Mouse (Mus musculus) kidney, postnatal 10 days (tissue): ENCODE measurements around the gene Angptl2.
A peak's percentile ranks its signal among the peaks of the same experiment; 100 is the strongest.
"Not testable (repeated sequence)": the region's sequence is repeated elsewhere in the genome, so short reads cannot be mapped to it uniquely, and the experiment has no call there.

Source experiments
- DNase-seq: peaks from one replicate; pipeline ENCODE4 v3.0.0; 2021; ENCODE audit warnings: mixed read lengths

The Angptl2 gene

DNA sequence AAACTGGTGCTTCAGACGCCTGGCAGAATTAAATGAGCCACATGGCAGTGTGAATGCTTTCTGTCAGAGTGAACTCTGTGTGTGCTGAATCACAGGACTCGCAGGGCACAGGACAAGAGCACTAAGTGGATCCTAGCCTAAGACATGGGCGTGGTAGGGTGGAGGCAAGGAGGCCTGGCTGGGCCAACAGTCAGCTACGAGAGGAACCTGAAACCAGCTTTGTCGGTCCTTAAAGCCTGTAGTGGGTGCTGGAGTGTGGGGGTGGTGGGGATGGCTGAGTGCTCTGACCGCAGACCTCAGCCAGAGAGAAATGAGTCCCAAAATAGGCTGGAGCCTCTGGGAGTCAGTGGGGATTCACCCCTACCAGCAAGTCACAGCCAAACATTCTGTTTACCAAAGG is 12.6 kb upstream of the Angptl2 start:
- DNase-seq = no peak

DNA sequence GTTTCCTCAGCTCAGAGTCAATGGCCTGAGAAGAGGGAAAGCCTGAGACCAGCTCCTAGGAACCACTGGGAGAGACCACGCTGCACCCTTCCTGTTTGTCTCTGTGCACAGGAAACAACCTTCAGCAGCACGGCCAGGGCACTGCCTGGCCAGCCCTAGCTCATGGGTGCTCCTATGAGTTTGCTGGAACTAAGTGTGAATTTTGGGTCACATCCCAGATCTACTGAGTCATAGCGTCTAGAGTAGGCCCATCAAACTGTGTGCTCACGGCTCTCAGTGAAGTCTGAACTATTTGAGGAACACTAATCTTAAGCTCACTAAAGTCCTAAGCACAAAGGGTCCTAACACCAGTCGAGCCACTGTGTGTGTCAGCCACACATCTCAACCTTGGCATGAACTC is 10.9 kb upstream of the Angptl2 start:
- DNase-seq = no peak

DNA sequence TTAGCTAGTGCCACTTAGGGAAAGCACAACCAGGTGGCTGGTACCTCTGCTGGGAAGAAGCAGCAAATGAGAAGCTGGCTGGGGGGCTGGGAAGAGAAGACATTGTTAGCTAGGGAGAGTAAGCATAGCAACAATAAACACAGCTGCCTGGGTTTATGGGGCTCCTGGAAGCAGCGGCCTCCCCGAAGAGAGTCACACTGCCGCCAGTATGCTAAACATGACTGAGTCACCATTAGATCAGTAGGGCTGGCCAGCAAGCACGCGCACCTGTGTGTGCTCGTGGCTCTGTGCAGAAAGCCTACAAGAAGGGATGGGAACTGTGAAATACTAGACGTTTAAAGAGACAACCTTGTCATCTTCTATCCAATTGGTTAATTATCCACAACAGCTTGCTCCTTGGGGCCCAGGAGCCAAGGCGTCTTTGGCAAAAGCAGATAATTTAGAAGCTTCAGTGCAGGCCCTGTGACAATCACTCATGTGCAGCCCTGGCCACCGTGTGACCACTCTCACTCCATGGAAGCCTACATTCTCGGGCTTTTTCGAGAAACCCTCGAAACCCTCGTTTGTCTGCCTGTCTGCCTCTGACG is 9.8 kb upstream of the Angptl2 start:
- no peak for DNase-seq

DNA sequence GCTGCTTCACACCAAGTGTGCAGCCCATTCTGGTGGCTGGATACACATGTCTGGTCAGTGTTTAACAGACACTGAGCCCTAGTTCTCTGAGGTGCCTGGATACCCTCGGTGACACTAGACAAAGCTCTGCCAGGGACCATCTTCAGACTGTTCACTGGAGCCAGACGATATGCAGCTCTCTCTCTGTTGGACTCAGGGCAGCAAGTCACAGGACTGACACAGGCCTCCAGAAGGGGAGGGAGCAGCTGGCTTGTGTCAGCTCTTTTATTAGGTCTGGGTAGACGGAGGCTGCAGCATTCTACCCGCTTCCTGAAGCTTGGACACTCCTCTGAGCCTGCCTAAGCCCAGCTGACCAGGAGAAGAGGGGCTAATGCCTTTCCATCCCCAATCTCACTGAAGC is 8.8 kb upstream of the Angptl2 start:
- DNase-seq = peak; percentile 89

DNA sequence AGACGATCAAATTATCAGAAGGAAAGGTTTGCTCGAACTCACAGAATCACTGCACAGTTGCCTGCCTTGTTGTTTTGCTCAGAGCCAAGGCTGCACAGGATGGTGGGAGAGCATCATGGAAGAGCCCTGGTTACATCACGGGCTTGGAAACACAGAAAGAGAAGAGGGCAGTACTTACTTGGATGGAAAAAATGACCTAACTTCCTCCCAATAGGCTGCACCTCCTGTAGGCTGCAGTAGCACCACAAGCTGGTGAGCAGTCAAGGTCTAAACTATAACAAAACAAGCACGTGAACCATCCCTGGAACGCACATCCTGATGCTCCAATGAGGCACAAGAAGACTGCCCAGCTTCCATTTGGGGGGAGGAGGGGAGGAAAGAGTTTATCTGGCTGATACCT is 7.7 kb upstream of the Angptl2 start:
- no peak for DNase-seq

DNA sequence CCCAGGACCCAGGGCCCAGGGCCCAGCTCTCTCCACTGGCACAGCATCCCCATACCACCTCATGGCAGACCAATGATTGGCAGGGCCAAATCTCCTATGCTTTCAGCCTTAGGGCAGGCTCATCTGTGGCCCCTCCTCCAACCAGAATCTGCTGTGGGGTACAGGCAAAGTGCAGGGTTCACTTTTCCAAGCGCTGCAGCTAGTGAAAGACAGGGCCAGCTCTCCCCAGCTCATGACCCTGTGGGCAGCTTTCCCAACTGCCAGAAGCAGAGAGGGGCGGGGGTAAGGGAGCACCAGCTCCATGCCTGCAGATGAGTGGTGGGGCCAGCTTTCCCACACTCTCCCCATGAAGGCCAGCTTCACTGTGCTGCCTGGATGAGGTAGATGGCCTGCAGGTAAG is 5.0 kb upstream of the Angptl2 start:
- peak; percentile 73 for DNase-seq

DNA sequence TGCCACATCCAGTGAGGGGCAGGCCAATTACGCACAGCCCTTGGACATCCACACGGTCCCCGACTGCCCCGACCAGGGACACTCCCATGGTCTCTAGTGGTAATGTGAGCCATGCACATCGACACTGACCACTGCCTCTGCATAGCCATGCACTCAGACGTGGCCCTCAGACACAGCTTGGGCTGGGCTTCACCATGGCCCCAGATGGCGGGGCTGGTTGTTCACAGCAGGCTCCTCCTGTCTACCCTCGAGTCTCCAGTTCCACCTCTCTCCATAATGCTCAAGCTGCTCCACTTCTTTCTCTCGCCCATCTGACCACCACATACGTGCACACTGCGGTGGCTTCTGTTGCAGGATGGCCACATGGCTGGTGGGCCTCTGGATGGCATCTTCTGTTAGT is 4.6 kb upstream of the Angptl2 start:
- DNase-seq = not testable (repeated sequence)

DNA sequence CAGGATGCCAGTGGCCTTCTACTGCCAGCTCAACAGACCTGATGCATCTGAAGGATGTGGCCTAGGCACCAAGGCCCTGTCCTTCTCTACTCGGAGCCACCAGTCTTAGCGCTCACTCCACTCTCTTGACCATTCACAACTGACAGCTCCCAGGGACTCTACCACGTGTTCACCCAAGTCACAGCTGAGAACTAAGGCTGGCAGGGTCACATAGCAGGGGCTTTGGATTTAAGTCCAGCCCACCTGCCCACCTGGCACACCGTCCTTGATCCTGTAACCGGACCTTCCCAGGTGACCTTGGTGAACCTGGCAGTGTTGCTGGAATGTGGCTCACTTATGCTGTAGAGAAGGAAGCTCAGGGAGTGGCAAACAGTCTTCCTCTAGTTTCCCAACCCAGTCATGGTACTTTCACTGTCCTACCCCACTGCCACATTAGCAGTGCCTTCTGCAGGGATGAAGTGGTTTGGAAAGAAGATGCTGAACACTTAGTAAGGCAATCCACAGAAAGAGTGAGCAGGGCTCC is 631 bp upstream of the Angptl2 start:
- DNase-seq = peak; percentile 45

DNA sequence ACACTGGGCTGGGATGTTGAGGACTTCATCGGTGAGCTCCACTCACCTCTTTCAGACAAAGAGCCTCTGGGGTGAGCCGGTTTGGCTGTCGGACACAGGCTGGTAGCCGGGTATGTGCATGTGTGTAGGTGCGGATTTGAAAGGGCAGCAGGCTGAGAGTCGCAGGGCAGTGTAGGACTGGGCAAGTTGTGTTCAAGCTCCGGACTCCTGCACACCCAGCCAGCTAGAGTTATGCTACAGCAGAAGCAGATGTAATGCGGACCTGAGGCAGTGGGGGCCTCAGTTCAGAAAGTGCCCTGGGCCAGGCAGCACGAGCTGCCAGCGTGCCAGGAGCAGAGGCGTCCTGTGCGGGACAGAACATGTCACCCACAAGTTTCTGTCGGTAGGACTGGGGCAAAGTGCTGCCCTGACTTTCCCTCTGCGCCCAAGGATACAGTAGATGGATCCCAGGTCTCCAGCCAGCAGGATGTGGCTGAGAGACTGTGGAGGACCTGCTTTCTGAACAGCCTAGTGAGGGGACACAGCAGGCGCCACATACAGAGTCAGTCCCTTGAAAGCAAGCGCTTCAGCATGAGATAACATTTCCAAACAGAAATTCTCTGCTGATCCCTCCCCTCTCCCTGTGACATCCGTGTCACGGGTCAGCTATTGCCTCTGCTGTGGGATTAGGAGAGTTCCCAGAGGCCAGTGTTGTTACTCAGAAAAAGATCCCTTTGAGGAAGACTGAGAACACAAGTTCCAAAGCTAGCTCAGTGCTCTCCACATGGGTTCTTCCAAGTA is 966 bp downstream of the Angptl2 start:
- DNase-seq = peak; percentile 45

DNA sequence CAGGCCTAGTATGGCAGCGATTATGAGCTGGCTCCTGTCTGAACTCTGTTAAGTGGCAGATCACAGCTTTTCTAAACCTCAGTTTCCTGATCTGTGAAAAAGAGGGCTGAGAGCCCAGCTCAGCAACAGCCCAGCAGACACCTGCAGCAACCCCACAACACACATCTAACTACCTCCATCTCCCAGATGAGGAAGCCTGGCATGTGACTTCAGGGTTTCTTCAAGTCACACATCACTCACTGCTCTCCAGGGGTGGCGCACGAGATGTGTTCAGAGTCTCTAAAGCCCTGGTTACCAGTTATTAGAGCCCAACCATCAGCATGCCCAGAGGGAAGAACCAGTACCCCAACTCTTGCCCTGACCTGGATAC is 1.5 kb downstream of the Angptl2 start:
- DNase-seq = no peak

DNA sequence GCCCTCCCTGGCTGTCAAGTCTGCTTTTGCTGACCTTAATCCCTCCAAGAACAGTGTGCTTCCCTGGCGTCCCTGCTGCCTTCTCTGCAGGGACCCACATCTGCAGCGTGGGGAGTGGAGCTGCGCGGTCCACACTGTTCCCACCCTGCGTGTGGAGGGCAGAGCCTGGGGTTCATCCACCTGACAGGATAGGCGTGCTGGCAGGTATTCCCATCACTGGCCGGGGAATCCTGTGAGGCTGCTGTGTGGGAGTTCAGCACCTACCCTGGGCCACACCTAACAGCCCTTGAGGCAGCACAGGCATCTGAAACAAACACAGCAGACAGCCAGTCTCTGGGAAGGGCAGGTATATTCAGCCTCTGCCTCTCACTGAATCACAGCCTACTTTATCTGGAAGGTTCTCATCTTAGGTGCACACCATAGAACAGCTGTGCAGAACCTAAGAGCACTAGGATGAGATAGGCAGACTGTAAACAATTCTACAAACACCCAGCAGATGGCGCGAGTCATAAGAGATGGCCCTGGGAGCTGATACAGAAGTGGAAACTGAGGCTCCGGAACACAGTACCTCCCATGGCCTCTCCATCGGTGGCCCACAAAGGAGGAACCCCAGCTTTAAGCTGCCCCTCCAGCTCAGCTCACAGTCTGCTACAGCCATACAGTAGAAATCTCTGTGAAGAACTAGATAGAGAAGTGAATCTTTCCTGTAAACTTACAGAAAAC is 3.2 kb downstream of the Angptl2 start:
- DNase-seq = peak; percentile 67

DNA sequence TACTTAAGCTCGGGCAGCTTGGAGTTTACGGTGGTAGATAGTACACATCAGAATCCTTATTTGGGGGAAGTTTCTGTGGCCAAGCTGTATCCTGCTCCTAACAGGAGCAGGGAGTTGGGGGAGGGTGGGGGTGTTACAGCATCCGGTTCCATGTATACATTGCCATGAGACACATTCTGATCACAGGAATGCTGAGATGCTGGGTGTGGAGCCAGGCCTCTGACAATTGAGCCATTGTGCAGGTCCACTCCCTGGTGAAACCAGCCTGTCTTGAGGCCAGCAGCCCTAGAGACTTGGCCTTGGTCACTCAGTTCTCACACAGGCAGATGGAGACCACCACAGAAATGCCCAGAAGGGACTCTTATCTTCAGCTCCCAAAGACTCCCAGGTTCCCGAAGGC is 3.8 kb downstream of the Angptl2 start:
- no peak for DNase-seq

DNA sequence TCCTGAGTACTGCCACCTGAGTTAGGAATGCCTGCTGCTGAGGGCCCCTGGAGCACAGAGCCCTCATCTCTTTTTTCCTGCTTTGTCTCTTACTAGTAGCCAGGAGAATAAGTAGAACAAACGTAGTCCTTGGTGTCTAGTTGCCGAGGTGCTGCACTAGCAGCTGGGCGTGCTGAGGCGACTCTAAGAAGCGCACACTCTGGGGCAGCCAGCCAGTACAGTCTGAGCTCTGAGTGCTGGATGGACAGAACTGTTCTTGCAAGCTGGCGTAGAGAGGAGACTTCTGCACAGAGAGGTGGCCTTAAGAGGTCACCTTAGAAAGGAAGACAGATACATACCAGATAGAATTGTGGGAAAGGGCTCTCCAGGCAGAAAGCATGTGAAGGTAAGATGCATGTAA is 4.4 kb downstream of the Angptl2 start:
- DNase-seq = peak; percentile 33

DNA sequence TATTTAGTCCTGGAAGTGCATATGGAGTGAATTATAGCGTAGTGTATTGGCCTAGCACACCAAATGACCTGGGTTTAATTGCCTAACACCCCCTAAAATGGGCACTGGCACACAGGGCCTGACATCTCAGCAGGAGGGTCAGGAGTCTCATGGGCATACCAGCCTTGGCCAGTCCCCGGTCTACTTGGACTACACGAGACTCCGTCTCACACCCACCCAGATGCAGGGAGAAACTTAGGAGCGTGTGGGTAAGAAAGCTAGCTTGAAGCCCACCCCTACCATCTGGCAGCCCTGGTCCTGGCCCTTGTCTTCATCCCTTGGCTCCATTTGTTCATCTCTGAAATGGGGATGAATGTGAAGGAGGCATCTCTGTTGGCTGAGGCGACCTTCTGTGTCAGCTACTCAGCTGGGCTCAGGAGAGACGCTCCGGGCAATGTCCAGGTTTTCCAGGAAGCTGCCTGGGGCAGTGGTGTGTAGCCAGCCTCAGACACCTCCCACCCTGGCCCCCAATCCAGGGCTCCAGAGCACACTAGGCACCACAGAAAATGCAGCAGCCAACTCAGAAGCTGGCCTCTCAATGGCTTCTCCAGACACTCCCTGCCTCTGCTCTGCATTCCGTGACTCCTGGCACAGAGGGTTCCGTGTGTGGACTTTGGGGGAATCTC is 4.9 kb downstream of the Angptl2 start:
- peak; percentile 67 for DNase-seq

DNA sequence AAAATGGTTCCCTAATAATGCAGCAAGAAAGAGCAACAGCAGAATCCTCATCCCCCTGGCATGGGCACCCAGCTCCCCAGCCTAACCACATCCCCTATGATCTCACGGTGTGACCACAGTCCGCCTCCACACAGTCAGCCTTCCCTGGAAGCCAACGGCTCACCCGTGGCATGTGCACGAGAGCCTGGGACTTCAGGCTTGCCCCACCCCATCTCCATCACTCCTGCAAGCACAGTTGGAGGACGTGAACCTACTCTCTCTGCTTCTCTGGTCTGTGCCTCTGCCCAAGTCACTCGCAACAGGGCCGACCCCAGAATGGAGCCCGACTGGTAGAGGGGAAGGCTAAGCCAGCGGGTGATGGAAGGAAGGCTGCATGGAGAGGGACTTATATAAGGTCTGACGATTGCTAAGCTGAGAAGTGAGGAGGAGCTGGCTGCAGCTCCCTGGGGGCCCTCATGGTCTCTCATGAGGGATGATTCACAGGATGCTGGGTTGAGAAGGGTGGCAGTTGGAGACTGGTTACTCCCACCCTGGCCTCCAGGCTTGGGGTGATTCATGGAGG is 5.6 kb downstream of the Angptl2 start:
- DNase-seq = no peak

DNA sequence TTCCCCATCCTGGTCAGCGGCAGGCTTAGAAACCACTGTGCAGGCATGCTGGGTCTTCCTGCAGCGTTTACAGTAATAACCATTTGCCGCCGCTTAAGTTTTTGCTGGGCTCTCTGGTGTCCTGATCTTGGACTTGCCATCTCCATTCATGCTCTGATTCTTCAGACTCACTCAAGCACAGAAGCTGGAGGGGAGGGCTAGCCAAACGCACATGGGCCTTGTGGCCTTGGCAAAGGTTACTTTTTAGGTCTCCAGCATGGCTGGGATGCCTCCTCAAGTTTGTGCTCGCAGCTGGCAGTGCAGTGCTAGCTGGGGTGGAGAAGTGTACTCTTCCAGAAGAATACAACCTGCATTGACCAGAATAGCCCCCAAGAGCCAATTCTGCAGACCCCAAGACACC is 6.6 kb downstream of the Angptl2 start:
- DNase-seq = peak; percentile 33

DNA sequence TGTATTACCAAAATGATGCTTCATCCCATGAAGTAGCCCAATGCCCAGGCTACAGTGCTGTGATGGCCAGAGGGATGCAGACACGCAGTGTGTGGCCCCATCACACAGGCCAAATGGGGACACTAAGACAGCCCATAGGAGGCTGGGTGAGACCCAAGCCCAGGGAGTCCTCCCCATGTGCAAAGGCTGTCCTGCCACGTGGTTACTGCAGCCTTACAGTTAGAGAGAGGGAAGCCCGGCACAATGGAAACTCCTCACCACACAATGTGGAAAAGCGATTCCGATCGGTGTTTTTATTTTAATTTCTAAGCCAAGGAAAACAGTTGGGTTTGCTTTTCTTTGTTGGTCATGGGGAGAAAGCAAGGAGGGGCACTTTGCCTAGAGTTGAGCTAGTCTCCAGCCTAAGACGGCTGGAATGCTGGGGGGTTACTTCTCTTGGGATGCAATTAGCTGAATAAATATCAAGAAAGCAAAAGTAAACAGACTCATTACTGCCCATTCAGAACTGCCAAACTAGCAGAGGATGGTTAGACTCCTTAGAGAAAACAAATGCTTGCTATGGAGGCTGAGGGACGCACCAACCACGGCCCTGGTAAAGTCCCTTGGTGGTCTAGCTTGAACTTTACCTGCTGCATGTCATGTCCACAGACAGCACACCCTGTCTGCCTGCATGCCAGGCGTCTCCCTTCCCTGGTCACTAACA is 7.9 kb downstream of the Angptl2 start:
- DNase-seq = peak; percentile 35

DNA sequence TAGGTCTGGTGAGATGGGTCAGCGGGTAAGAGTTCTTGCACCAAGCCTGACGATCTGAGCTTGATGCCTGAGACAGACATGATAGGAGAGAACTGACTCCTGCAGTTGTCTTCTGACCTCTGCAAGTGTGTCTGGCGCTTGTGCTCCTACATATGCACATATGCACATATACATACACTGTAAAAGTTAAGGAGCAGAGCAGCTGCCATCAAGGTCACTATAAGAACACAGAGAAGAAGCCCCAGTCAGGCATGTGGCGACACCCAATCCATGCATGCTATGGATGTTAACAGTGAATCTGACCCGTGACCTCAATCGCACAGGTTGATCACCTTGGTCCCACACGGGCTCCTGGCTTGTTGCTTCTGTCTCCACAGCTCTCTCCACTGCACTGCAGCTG is 10.1 kb downstream of the Angptl2 start:
- no peak for DNase-seq

DNA sequence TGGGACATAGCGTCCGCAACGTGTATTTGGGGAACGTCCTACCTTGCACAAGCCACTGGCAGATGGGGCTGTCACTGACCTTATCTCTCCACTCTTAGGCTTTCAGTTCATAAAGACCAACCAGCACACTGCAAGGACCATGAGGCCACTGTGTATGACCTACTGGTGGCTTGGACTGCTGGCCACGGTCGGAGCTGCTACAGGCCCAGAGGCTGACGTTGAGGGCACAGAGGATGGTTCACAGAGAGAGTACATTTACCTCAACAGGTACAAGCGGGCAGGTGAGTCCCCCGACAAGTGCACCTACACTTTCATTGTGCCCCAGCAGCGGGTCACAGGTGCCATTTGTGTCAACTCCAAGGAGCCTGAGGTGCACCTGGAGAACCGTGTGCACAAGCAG is 12.2 kb downstream of the Angptl2 start:
- no peak for DNase-seq

DNA sequence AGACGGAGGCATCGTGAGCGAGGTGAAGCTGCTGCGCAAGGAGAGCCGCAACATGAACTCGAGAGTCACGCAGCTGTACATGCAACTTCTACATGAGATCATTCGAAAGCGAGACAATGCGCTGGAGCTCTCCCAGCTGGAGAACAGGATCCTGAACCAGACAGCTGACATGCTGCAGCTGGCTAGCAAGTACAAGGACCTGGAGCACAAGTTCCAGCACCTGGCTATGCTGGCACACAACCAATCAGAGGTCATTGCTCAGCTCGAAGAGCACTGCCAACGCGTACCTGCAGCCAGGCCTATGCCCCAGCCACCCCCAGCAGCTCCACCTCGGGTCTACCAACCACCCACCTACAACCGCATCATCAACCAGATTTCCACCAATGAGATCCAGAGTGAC is 12.7 kb downstream of the Angptl2 start:
- peak; percentile 56 for DNase-seq

DNA sequence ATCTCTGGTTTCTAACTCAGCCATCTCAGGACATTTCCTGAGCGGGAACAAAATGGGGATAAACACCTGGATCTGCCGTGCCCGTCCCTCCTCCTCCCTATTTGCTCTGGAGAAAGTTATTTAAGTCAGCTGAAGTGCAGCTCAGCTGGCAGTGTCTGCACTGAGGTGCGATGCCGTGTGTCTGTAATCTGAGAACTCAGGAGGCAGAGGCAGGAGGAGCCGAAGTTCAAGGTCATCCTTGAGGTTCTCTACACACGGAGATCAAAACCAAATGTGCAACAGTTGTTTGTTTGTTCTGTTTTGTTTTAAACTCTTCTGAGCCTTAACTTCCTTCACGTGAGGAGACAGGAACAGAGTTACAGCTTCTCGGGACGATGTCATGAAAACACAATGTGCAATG is 14.8 kb downstream of the Angptl2 start:
- no peak for DNase-seq

DNA sequence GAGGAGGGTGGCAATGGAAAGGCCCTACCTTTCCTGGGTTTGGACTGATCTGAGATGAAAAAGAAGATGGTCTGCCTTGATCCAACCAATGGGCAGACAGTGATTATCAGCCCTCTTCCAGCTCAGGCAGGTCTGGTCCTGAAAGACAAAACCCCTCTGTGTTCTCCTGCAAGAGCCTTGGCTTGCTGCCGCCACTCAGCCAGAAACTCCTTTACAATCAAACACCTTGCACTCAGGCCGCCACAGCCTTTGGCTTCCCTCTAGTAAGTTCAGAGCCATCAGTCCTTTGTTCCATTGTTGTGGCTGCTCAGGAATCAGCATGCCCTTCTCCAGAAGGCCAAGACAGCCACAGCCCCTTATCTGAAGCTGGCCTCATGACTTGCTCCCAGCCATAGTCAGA is 15.9 kb downstream of the Angptl2 start:
- no peak for DNase-seq
